Mouse (Mus musculus) thymus, postnatal 4 days (tissue): Measurements from ENCODE around the gene Ifnz.
"Not testable (repeated sequence)": the region's sequence is repeated elsewhere in the genome, so short reads cannot be mapped to it uniquely, and the experiment has no call there.

Experiments
- DNase-seq: peaks from one replicate; pipeline ENCODE4 v3.0.0; 2021

Gene Ifnz

GRCm38 (mm10) chr4:88781831-88782230 lies at the start of gene Ifnz:
Gene Ifnz (plus strand): TSS chr4:88782131.
- DNase-seq, result not testable (repeated sequence)

GRCm38 (mm10) chr4:88738480-88738879 lies 43.5 kb upstream of the Ifnz start:
- DNase-seq, result peak; percentile 87

GRCm38 (mm10) chr4:88739036-88739435 lies 42.9 kb upstream of the Ifnz start:
- DNase-seq, result no peak

- no peak for DNase-seq
Measured at GRCm38 (mm10) chr4:88741426-88741825, 40.5 kb upstream of the Ifnz start.

- DNase-seq, result no peak
Measured at GRCm38 (mm10) chr4:88742771-88743371, 39.1 kb upstream of the Ifnz start.

- DNase-seq, result no peak
Measured at GRCm38 (mm10) chr4:88744207-88744606, 37.7 kb upstream of the Ifnz start.

- DNase-seq, result no peak
Measured at GRCm38 (mm10) chr4:88749926-88750325, 32.0 kb upstream of the Ifnz start.

GRCm38 (mm10) chr4:88754818-88755340 lies 27.1 kb upstream of the Ifnz start, which contains the start of gene Gm13271:
Gene Gm13271 (plus strand): TSS chr4:88754868.
- DNase-seq, result peak; percentile 69

- DNase-seq, result peak; percentile 37
Measured at GRCm38 (mm10) chr4:88756581-88757513, 25.1 kb upstream of the Ifnz start.

GRCm38 (mm10) chr4:88757628-88758031 lies 24.3 kb upstream of the Ifnz start:
- DNase-seq, result peak; percentile 87

GRCm38 (mm10) chr4:88758751-88759150 lies 23.2 kb upstream of the Ifnz start:
- not testable (repeated sequence) for DNase-seq

GRCm38 (mm10) chr4:88759610-88760268 lies 22.2 kb upstream of the Ifnz start, which contains the start of gene Gm13283:
Gene Gm13283 (plus strand): TSS chr4:88760119.
- DNase-seq, result peak; percentile 38

- peak; percentile 54 for DNase-seq
Measured at GRCm38 (mm10) chr4:88760431-88760830, 21.5 kb upstream of the Ifnz start.

- DNase-seq, result peak; percentile 91
Measured at GRCm38 (mm10) chr4:88761776-88762175, 20.2 kb upstream of the Ifnz start.

- not testable (repeated sequence) for DNase-seq
Measured at GRCm38 (mm10) chr4:88762341-88762740, 19.6 kb upstream of the Ifnz start.

GRCm38 (mm10) chr4:88763384-88764018 lies 18.4 kb upstream of the Ifnz start:
- peak; percentile 22 for DNase-seq

GRCm38 (mm10) chr4:88773534-88773933 lies 8.4 kb upstream of the Ifnz start, which contains the start of gene Gm13290:
Gene Gm13290 (plus strand): TSS chr4:88773834.
- not testable (repeated sequence) for DNase-seq

GRCm38 (mm10) chr4:88776622-88777021 lies 5.3 kb upstream of the Ifnz start, which contains the start of gene Gm13289:
Gene Gm13289 (plus strand): TSS chr4:88776922.
- not testable (repeated sequence) for DNase-seq

GRCm38 (mm10) chr4:88779550-88779949 lies 2.4 kb upstream of the Ifnz start, which contains the start of gene Gm13272:
Gene Gm13272 (plus strand): TSS chr4:88779850.
- not testable (repeated sequence) for DNase-seq

GRCm38 (mm10) chr4:88780320-88780719 lies 1.6 kb upstream of the Ifnz start:
- DNase-seq, result peak; percentile 14

- not testable (repeated sequence) for DNase-seq
Measured at GRCm38 (mm10) chr4:88782335-88782734, 404 bp downstream of the Ifnz start.

- DNase-seq, result not testable (repeated sequence)
Measured at GRCm38 (mm10) chr4:88785409-88785808, 3.5 kb downstream of the Ifnz start, which contains the start of gene Gm13276. Gene Gm13276 (plus strand): TSS chr4:88785709.
